Mouse (Mus musculus) megakaryocyte, embryonic 14.5 days (primary cell): Measurements from ENCODE around the gene Nudt14. TPM values are rescaled to one million over a fixed set of nuclear protein-coding genes. Genes with fewer than 3 reads are reported as not detected.

Experiments
- H3K27me3 ChIP-seq: replicated peaks from 2 replicates; pipeline ENCODE3; 2012; ENCODE audit warnings: inconsistent platforms
- H3K36me3 ChIP-seq: replicated peaks from 2 replicates; pipeline ENCODE3; 2012; ENCODE audit warnings: low read length, inconsistent platforms, mixed read lengths
- H3K4me1 ChIP-seq: 2 replicates; pipeline ENCODE4 v1.6.1; 2012; ENCODE audit warnings: inconsistent platforms
- H3K4me3 ChIP-seq: replicated peaks from 2 replicates; pipeline ENCODE3; 2012; ENCODE audit warnings: moderate library complexity, mild to moderate bottlenecking, inconsistent platforms
- H3K9me3 ChIP-seq: 2 replicates; pipeline ENCODE4 v1.6.1; 2012; ENCODE audit warnings: inconsistent platforms
- FLI1 ChIP-seq: IDR thresholded peaks from 2 replicates; pipeline ENCODE4 v1.6.1; 2012; ENCODE audit warnings: low read length, inconsistent platforms, mixed read lengths
- GATA1 ChIP-seq: IDR thresholded peaks from 3 replicates; pipeline ENCODE4 v1.6.1; 2012; ENCODE audit warnings: mixed read lengths, low read length, inconsistent platforms, borderline replicate concordance
- polyA plus RNA-seq: library from polyadenylated mRNA; stranded (reverse); fragments of >175 nt; gene quantifications from 2 replicates; pipeline ENCODE4 v1.2.3, GENCODE M21; 2012; ENCODE audit warnings: low replicate concordance; ENCODE audit not compliant: insufficient read depth

The Nudt14 gene
- polyA plus RNA-seq, 1 experiment = 42.5 TPM

- Histone ChIP-seq H3K27me3 (peaks cover 49% of the 10 kb centered on the region), H3K4me1 (peaks cover 85% of the 10 kb centered on the region), H3K36me3 (peaks cover 11% of the 10 kb centered on the region), H3K9me3 (no peaks in the 10 kb centered on the region), H3K4me3 (no peak overlapping the region)
- TF ChIP-seq GATA1 (no peak), FLI1 (no peak)
These were observed 9.4 kb upstream of the Nudt14 start for GRCm38 (mm10) chr12:112951150-112951842.

GRCm38 (mm10) chr12:112950761-112951129 is 8.8 kb upstream of the Nudt14 start:
- Histone ChIP-seq H3K36me3 (peaks cover 9% of the 10 kb centered on the region), H3K9me3 (no peaks in the 10 kb centered on the region), H3K4me1 (peaks cover 82% of the 10 kb centered on the region), H3K27me3 (peaks cover 51% of the 10 kb centered on the region), H3K4me3 (peak overlapping the region; percentile 92)
- no peak for TF ChIP-seq GATA1
- TF ChIP-seq FLI1 = no peak

GRCm38 (mm10) chr12:112950040-112950760 is 8.3 kb upstream of the Nudt14 start:
- no peaks in the 10 kb centered on the region for H3K9me3 ChIP-seq
- peaks cover 8% of the 10 kb centered on the region for H3K36me3 ChIP-seq
- H3K4me3 ChIP-seq = peak overlapping the region; percentile 92
- TF ChIP-seq GATA1 = no peak
- no peak for TF ChIP-seq FLI1
- H3K27me3 ChIP-seq = peaks cover 55% of the 10 kb centered on the region
- H3K4me1 ChIP-seq = peaks cover 82% of the 10 kb centered on the region

- H3K9me3 ChIP-seq = no peaks in the 10 kb centered on the region
- peaks cover 58% of the 10 kb centered on the region for H3K27me3 ChIP-seq
- peaks cover 59% of the 10 kb centered on the region for H3K4me1 ChIP-seq
- no peaks in the 10 kb centered on the region for H3K36me3 ChIP-seq
- TF ChIP-seq GATA1 (no peak), FLI1 (no peak)
- no peak overlapping the region for H3K4me3 ChIP-seq
These were observed 5.4 kb upstream of the Nudt14 start for GRCm38 (mm10) chr12:112947307-112947706.

GRCm38 (mm10) chr12:112943669-112944068 is 1.7 kb upstream of the Nudt14 start:
- Histone ChIP-seq H3K4me3 (no peak overlapping the region), H3K27me3 (peaks cover 40% of the 10 kb centered on the region), H3K4me1 (peaks cover 55% of the 10 kb centered on the region), H3K9me3 (no peaks in the 10 kb centered on the region), H3K36me3 (peaks cover under 1% of the 10 kb centered on the region)
- TF ChIP-seq GATA1 (no peak), FLI1 (no peak)

- H3K9me3 ChIP-seq = no peaks in the 10 kb centered on the region
- H3K27me3 ChIP-seq = peaks cover 23% of the 10 kb centered on the region
- H3K4me3 ChIP-seq = peak overlapping the region; percentile 99
- peaks cover 57% of the 10 kb centered on the region for H3K4me1 ChIP-seq
- TF ChIP-seq GATA1 (no peak), FLI1 (no peak)
- peaks cover 14% of the 10 kb centered on the region for H3K36me3 ChIP-seq
These were observed 658 bp downstream of the Nudt14 start for GRCm38 (mm10) chr12:112941156-112941775.

GRCm38 (mm10) chr12:112940710-112941109 is 1.2 kb downstream of the Nudt14 start:
- H3K36me3 ChIP-seq = peaks cover 19% of the 10 kb centered on the region
- no peak for TF ChIP-seq GATA1
- no peak for TF ChIP-seq FLI1
- peak overlapping the region; percentile 99 for H3K4me3 ChIP-seq
- peaks cover 57% of the 10 kb centered on the region for H3K4me1 ChIP-seq
- H3K9me3 ChIP-seq = no peaks in the 10 kb centered on the region
- H3K27me3 ChIP-seq = peaks cover 21% of the 10 kb centered on the region

- H3K4me3 ChIP-seq = no peak overlapping the region
- peaks cover 53% of the 10 kb centered on the region for H3K4me1 ChIP-seq
- TF ChIP-seq GATA1 = no peak
- no peak for TF ChIP-seq FLI1
- H3K36me3 ChIP-seq = peaks cover 23% of the 10 kb centered on the region
- H3K9me3 ChIP-seq = no peaks in the 10 kb centered on the region
- H3K27me3 ChIP-seq = peaks cover 17% of the 10 kb centered on the region
These were observed 1.7 kb downstream of the Nudt14 start for GRCm38 (mm10) chr12:112940238-112940637.

- peaks cover 26% of the 10 kb centered on the region for H3K36me3 ChIP-seq
- H3K4me1 ChIP-seq = peaks cover 53% of the 10 kb centered on the region
- no peaks in the 10 kb centered on the region for H3K9me3 ChIP-seq
- TF ChIP-seq GATA1 (no peak), FLI1 (no peak)
- peaks cover 18% of the 10 kb centered on the region for H3K27me3 ChIP-seq
- no peak overlapping the region for H3K4me3 ChIP-seq
These were observed 2.9 kb downstream of the Nudt14 start for GRCm38 (mm10) chr12:112938873-112939565.
